Mouse (Mus musculus) neural tube, embryonic 15.5 days (tissue): ENCODE results near the gene Ankrd13a. TPM values are rescaled to one million over a fixed set of nuclear protein-coding genes. Genes with fewer than 3 reads are reported as not detected.
A peak's percentile ranks its signal among the peaks of the same experiment; 100 is the strongest.

Experiments used
- ATAC-seq: fragments of 200-750 bp; cut with Nextera tagmentation; 2 replicates; pipeline ENCODE4 v1.8.0; 2017; ENCODE audit warnings: mild to moderate bottlenecking, moderate TSS enrichment, moderate library complexity; ENCODE audit not compliant: low FRiP score
- H3K27ac ChIP-seq: fragments of 300-500 bp; sonication (generic); replicated peaks from 2 replicates; pipeline ENCODE4 v1.5.1; 2015; ENCODE audit warnings: mild to moderate bottlenecking, inconsistent platforms
- H3K27me3 ChIP-seq: fragments of 300-500 bp; sonication (generic); replicated peaks from 2 replicates; pipeline ENCODE4 v1.6.1; 2015; ENCODE audit warnings: inconsistent platforms
- H3K36me3 ChIP-seq: fragments of 300-500 bp; sonication (generic); 2 replicates; pipeline ENCODE4 v1.6.1; 2015; ENCODE audit warnings: inconsistent platforms
- H3K4me1 ChIP-seq: fragments of 300-500 bp; sonication (generic); 2 replicates; pipeline ENCODE4 v1.6.1; 2015; ENCODE audit warnings: inconsistent platforms
- H3K4me2 ChIP-seq: fragments of 300-500 bp; sonication (generic); 2 replicates; pipeline ENCODE4 v1.6.1; 2015; ENCODE audit warnings: inconsistent platforms, mild to moderate bottlenecking, moderate library complexity
- H3K4me3 ChIP-seq: fragments of 300-500 bp; sonication (generic); replicated peaks from 2 replicates; pipeline ENCODE4 v1.5.1; 2015; ENCODE audit warnings: mild to moderate bottlenecking, inconsistent platforms
- H3K9ac ChIP-seq: fragments of 300-500 bp; sonication (generic); replicated peaks from 2 replicates; pipeline ENCODE4 v1.6.1; 2015; ENCODE audit warnings: mild to moderate bottlenecking, inconsistent platforms
- H3K9me3 ChIP-seq: fragments of 300-500 bp; sonication (generic); replicated peaks from 2 replicates; pipeline ENCODE4 v1.6.1; 2016; ENCODE audit warnings: inconsistent platforms
- WGBS: fragments of 180-500 bp; shearing (Covaris S2); methylation state at CpG from one replicate; pipeline ENCODE4 v1.1.7; 2015; ENCODE audit warnings: mixed read lengths; 5-methylcytosine and 5-hydroxymethylcytosine counted together
- polyA plus RNA-seq: library from polyadenylated mRNA; unstranded; fragments of >200 nt; fragmentation: Nextera tagmentation; extraction: Ambion mirVana; gene quantifications from 2 replicates; pipeline ENCODE4 v1.2.1, GENCODE M21; 2015

Ankrd13a gene
- polyA plus RNA-seq, result 30.3 and 41.1 TPM in 2 replicates

- under 1% methylated on average over 73 of the region's 73 CpGs for WGBS
- H3K27me3 ChIP-seq, result no peaks in the 10 kb centered on the region
- peak within 1 kb of the TSS; percentile 100 for H3K9ac ChIP-seq
- peak within 1 kb of the TSS; percentile 88 for H3K4me2 ChIP-seq
- peaks cover 63% of the 10 kb centered on the region for H3K4me1 ChIP-seq
- H3K9me3 ChIP-seq, result no peaks in the 10 kb centered on the region
- H3K27ac ChIP-seq, result peak within 1 kb of the TSS; percentile 99
- no peaks in the 10 kb centered on the region for H3K36me3 ChIP-seq
- H3K4me3 ChIP-seq, result peak within 1 kb of the TSS; percentile 99
- ATAC-seq, result peak; percentile 81
Measured at GRCm38 (mm10) chr5:114774403-114775051, at the start of gene Ankrd13a. Ankrd13a (plus strand) TSS chr5:114774677.

GRCm38 (mm10) chr5:114728160-114728559, 46.3 kb upstream of the Ankrd13a start:
- no peak for ATAC-seq
- H3K27me3 ChIP-seq, result no peaks in the 10 kb centered on the region
- H3K4me3 ChIP-seq, result no peak overlapping the region
- no peak overlapping the region for H3K27ac ChIP-seq
- H3K9me3 ChIP-seq, result no peaks in the 10 kb centered on the region
- H3K36me3 ChIP-seq, result peaks cover 70% of the 10 kb centered on the region
- no peaks in the 10 kb centered on the region for H3K4me1 ChIP-seq
- no peak overlapping the region for H3K9ac ChIP-seq
- no peak overlapping the region for H3K4me2 ChIP-seq
- 92% methylated on average over 10 of the region's 10 CpGs for WGBS

- no peaks in the 10 kb centered on the region for H3K27me3 ChIP-seq
Measured at GRCm38 (mm10) chr5:114730129-114730528, 44.3 kb upstream of the Ankrd13a start.

GRCm38 (mm10) chr5:114731498-114731897, 43.0 kb upstream of the Ankrd13a start:
- Histone ChIP-seq H3K4me2 (no peak overlapping the region), H3K9me3 (no peaks in the 10 kb centered on the region), H3K4me3 (no peak overlapping the region), H3K36me3 (peaks cover 88% of the 10 kb centered on the region), H3K4me1 (no peaks in the 10 kb centered on the region), H3K9ac (no peak overlapping the region), H3K27ac (no peak overlapping the region), H3K27me3 (no peaks in the 10 kb centered on the region)
- no peak for ATAC-seq
- 78% methylated on average over 6 of the region's 6 CpGs for WGBS

More at GRCm38 (mm10) chr5:114730129-114730528, 44.3 kb upstream of the Ankrd13a start:
- no peak overlapping the region for H3K27ac ChIP-seq
- H3K4me1 ChIP-seq, result no peaks in the 10 kb centered on the region
- H3K36me3 ChIP-seq, result peaks cover 80% of the 10 kb centered on the region
- no peak overlapping the region for H3K4me3 ChIP-seq
- WGBS, result 79% methylated on average over 10 of the region's 10 CpGs
- no peak for ATAC-seq
- no peak overlapping the region for H3K9ac ChIP-seq
- no peaks in the 10 kb centered on the region for H3K9me3 ChIP-seq
- no peak overlapping the region for H3K4me2 ChIP-seq

GRCm38 (mm10) chr5:114731969-114732368, 42.5 kb upstream of the Ankrd13a start:
- Histone ChIP-seq H3K27ac (no peak overlapping the region), H3K27me3 (no peaks in the 10 kb centered on the region), H3K36me3 (peaks cover 92% of the 10 kb centered on the region), H3K9me3 (no peaks in the 10 kb centered on the region), H3K4me1 (no peaks in the 10 kb centered on the region), H3K9ac (no peak overlapping the region), H3K4me2 (no peak overlapping the region), H3K4me3 (no peak overlapping the region)
- ATAC-seq, result no peak
- WGBS, result 92% methylated on average over 15 of the region's 15 CpGs

- Histone ChIP-seq H3K4me3 (no peak overlapping the region), H3K4me2 (no peak overlapping the region), H3K27me3 (no peaks in the 10 kb centered on the region), H3K4me1 (no peaks in the 10 kb centered on the region), H3K27ac (no peak overlapping the region), H3K9me3 (no peaks in the 10 kb centered on the region), H3K36me3 (peaks cover 93% of the 10 kb centered on the region), H3K9ac (no peak overlapping the region)
- ATAC-seq, result no peak
- WGBS, result 86% methylated on average over 15 of the region's 15 CpGs
Measured at GRCm38 (mm10) chr5:114733606-114734005, 40.9 kb upstream of the Ankrd13a start.

- Histone ChIP-seq H3K9me3 (no peaks in the 10 kb centered on the region), H3K27ac (no peak overlapping the region), H3K36me3 (peaks cover 89% of the 10 kb centered on the region), H3K27me3 (no peaks in the 10 kb centered on the region), H3K9ac (no peak overlapping the region), H3K4me1 (no peaks in the 10 kb centered on the region), H3K4me3 (no peak overlapping the region), H3K4me2 (no peak overlapping the region)
- WGBS, result 85% methylated on average over 21 of the region's 21 CpGs
- ATAC-seq, result no peak
Measured at GRCm38 (mm10) chr5:114737090-114737887, 37.2 kb upstream of the Ankrd13a start.

- H3K9me3 ChIP-seq, result no peaks in the 10 kb centered on the region
- ATAC-seq, result no peak
- WGBS, result 93% methylated on average over 12 of the region's 12 CpGs
- no peak overlapping the region for H3K9ac ChIP-seq
- H3K27ac ChIP-seq, result no peak overlapping the region
- no peak overlapping the region for H3K4me3 ChIP-seq
- no peak overlapping the region for H3K4me2 ChIP-seq
- H3K4me1 ChIP-seq, result no peaks in the 10 kb centered on the region
- peaks cover 90% of the 10 kb centered on the region for H3K36me3 ChIP-seq
- no peaks in the 10 kb centered on the region for H3K27me3 ChIP-seq
Measured at GRCm38 (mm10) chr5:114738707-114739241, 35.7 kb upstream of the Ankrd13a start.

GRCm38 (mm10) chr5:114740595-114740994, 33.9 kb upstream of the Ankrd13a start:
- H3K9me3 ChIP-seq, result no peaks in the 10 kb centered on the region
- H3K4me1 ChIP-seq, result no peaks in the 10 kb centered on the region
- H3K27ac ChIP-seq, result no peak overlapping the region
- peaks cover 95% of the 10 kb centered on the region for H3K36me3 ChIP-seq
- H3K27me3 ChIP-seq, result no peaks in the 10 kb centered on the region
- no peak overlapping the region for H3K4me2 ChIP-seq
- H3K4me3 ChIP-seq, result no peak overlapping the region
- ATAC-seq, result no peak
- 71% methylated on average over 4 of the region's 4 CpGs for WGBS
- no peak overlapping the region for H3K9ac ChIP-seq

GRCm38 (mm10) chr5:114742572-114742971, 31.9 kb upstream of the Ankrd13a start:
- Histone ChIP-seq H3K9ac (no peak overlapping the region), H3K4me3 (no peak overlapping the region), H3K36me3 (peaks cover 91% of the 10 kb centered on the region), H3K4me1 (no peaks in the 10 kb centered on the region), H3K4me2 (no peak overlapping the region), H3K27me3 (no peaks in the 10 kb centered on the region), H3K27ac (no peak overlapping the region), H3K9me3 (no peaks in the 10 kb centered on the region)
- no peak for ATAC-seq
- 90% methylated on average over 10 of the region's 10 CpGs for WGBS

GRCm38 (mm10) chr5:114742998-114743696, 31.3 kb upstream of the Ankrd13a start:
- H3K4me1 ChIP-seq, result no peaks in the 10 kb centered on the region
- no peaks in the 10 kb centered on the region for H3K9me3 ChIP-seq
- WGBS, result 93% methylated on average over 13 of the region's 13 CpGs
- peaks cover 91% of the 10 kb centered on the region for H3K36me3 ChIP-seq
- no peaks in the 10 kb centered on the region for H3K27me3 ChIP-seq
- no peak overlapping the region for H3K27ac ChIP-seq
- no peak overlapping the region for H3K4me3 ChIP-seq
- H3K9ac ChIP-seq, result no peak overlapping the region
- no peak overlapping the region for H3K4me2 ChIP-seq
- no peak for ATAC-seq
